Mouse (Mus musculus): ENCODE data around the gene Hgd. TPM values are rescaled to one million over a fixed set of nuclear protein-coding genes. Genes with fewer than 3 reads are reported as not detected.
A peak's percentile ranks its signal among the peaks of the same experiment; 100 is the strongest.

Hgd gene
- polyA plus RNA-seq, 1 experiment from 2014 or later = 0.32 TPM

DNA sequence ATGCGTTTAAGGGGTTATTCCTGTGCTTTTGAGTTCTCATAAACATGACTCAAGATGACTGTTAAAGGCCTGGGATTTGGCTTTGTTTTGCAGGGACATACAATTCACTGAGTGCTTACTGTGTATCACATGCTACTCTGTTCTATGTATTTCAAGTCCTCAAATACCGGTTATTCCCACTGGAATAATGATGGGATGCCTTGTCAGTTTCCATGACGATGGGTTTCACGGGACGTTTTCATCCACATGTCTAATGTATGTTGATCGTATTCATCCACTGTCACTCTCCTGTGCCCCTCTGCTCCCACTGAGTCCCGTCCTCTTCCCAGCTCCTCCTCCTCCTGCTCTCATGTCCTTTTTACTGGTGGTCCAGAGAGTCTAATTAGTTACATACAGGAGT is 76.8 kb downstream of the Hgd start:
- Histone ChIP-seq H3K4me3 (ENCODE audit: low read length) (no peak overlapping the region), H3K4me1 (ENCODE audit: control insufficient read depth, insufficient read depth, low read length) (peaks cover 12% of the 10 kb centered on the region), H3K4me2 (ENCODE audit: low read depth, low read length) (no peak overlapping the region), H3K9ac (ENCODE audit: low read length) (no peak overlapping the region), H3K27ac (ENCODE audit: low read length) (no peak overlapping the region), H3K27me3 (ENCODE audit: control insufficient read depth, insufficient read depth, low read length) (no peaks in the 10 kb centered on the region), H3K9me3 (replicated peaks; ENCODE audit: control insufficient read depth, low read length) (no peaks in the 10 kb centered on the region), H3K36me3 (ENCODE audit: control insufficient read depth, insufficient read depth) (no peaks in the 10 kb centered on the region)
- whole genome bisulfite sequencing = 81% methylated on average over 7 of the region's 7 CpGs
- ATAC-seq (replicated peaks; ENCODE audit: extremely low read depth, insufficient read depth, low FRiP score) = no peak

GRCm38 (mm10) chr16:37663643-37664459 is 83.9 kb downstream of the Hgd start:
- Histone ChIP-seq H3K9ac (ENCODE audit: low read length) (no peak overlapping the region), H3K36me3 (ENCODE audit: control insufficient read depth, insufficient read depth) (no peaks in the 10 kb centered on the region), H3K4me1 (ENCODE audit: control insufficient read depth, insufficient read depth, low read length) (no peaks in the 10 kb centered on the region), H3K4me3 (ENCODE audit: low read length) (no peak overlapping the region), H3K4me2 (ENCODE audit: low read depth, low read length) (no peak overlapping the region), H3K9me3 (replicated peaks; ENCODE audit: control insufficient read depth, low read length) (no peaks in the 10 kb centered on the region), H3K27me3 (ENCODE audit: control insufficient read depth, insufficient read depth, low read length) (no peaks in the 10 kb centered on the region), H3K27ac (ENCODE audit: low read length) (no peak overlapping the region)
- ATAC-seq (replicated peaks; ENCODE audit: extremely low read depth, insufficient read depth, low FRiP score) = no peak
- 61% methylated on average over 9 of the region's 9 CpGs for WGBS

- H3K9ac ChIP-seq (ENCODE audit: low read length) = no peak overlapping the region
- no peaks in the 10 kb centered on the region for H3K36me3 ChIP-seq (ENCODE audit: control insufficient read depth, insufficient read depth)
- no peak for ATAC-seq (replicated peaks; ENCODE audit: extremely low read depth, insufficient read depth, low FRiP score)
- no peak overlapping the region for H3K4me3 ChIP-seq (ENCODE audit: low read length)
- no peak overlapping the region for H3K4me2 ChIP-seq (ENCODE audit: low read depth, low read length)
- no peaks in the 10 kb centered on the region for H3K4me1 ChIP-seq (ENCODE audit: control insufficient read depth, insufficient read depth, low read length)
- H3K27ac ChIP-seq (ENCODE audit: low read length) = no peak overlapping the region
- no peaks in the 10 kb centered on the region for H3K27me3 ChIP-seq (ENCODE audit: control insufficient read depth, insufficient read depth, low read length)
- 49% methylated on average over 5 of the region's 5 CpGs for WGBS
- no peaks in the 10 kb centered on the region for H3K9me3 ChIP-seq (replicated peaks; ENCODE audit: control insufficient read depth, low read length)
These were observed 85.5 kb downstream of the Hgd start for GRCm38 (mm10) chr16:37665394-37665935.

DNA sequence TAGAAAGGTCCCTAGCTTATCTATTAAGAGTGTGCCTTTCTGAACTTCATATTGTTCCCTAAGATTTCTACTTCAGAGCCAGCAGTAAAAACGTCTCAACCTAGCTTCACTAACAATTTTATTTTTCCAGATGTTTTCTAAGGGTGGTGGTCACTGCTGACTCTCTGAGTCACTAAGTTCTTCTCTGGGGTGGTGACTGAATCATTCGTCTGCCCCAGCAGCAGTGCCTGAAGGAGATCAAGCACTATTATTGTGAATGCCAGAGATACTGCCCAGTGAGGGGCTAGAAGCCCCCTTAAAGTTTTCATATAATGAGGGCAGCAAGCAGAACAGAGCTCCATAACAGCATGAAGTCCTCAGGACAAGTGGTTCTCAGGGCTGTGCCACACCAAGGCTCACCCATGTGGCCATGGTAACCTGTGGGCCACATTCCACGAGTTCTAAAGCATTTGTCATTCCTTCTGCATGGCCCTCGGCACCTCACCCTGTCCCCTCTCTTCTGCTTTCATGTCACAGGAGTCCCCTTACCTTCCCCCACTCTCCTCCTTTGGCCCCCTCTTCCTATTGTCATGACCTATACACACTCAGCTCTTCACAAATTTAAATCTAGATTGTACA is 90.8 kb downstream of the Hgd start:
- H3K9ac ChIP-seq (ENCODE audit: low read length) = no peak overlapping the region
- no peak for ATAC-seq (replicated peaks; ENCODE audit: extremely low read depth, insufficient read depth, low FRiP score)

DNA sequence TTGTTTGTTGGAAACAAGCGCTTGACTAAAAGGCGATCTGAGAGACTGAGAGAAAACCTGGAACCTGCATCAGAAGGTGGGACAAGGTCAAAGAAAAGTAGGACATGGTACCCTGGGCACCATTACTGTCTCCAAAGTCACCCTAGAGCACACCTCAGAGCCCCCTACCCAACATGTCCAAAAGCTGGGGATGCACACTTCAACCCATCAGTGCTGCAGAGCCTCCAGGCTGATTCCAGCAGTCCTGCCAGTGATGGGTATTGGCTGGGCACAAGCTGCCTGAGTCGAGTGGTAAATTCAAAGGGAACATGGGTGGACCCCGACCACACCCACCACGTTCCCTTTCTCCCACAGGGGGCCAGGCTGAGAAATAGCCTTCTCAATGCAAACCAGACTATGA is 95.4 kb downstream of the Hgd start:
- H3K9me3 ChIP-seq (replicated peaks; ENCODE audit: control insufficient read depth, low read length) = peaks cover 4% of the 10 kb centered on the region; the same call in 1 of the 2 replicates
- no peak overlapping the region for H3K4me2 ChIP-seq (ENCODE audit: low read depth, low read length)
- 94% methylated on average over 5 of the region's 5 CpGs for WGBS
- H3K9ac ChIP-seq (ENCODE audit: low read length) = no peak overlapping the region
- H3K27ac ChIP-seq (ENCODE audit: low read length) = no peak overlapping the region
- no peak for ATAC-seq (replicated peaks; ENCODE audit: extremely low read depth, insufficient read depth, low FRiP score)
- H3K27me3 ChIP-seq (ENCODE audit: control insufficient read depth, insufficient read depth, low read length) = no peaks in the 10 kb centered on the region
- H3K36me3 ChIP-seq (ENCODE audit: control insufficient read depth, insufficient read depth) = no peaks in the 10 kb centered on the region
- no peak overlapping the region for H3K4me3 ChIP-seq (ENCODE audit: low read length)
- no peaks in the 10 kb centered on the region for H3K4me1 ChIP-seq (ENCODE audit: control insufficient read depth, insufficient read depth, low read length)

More for the DNA sequence above, 90.8 kb downstream of the Hgd start:
- no peak overlapping the region for H3K27ac ChIP-seq (ENCODE audit: low read length)
- H3K4me2 ChIP-seq (ENCODE audit: low read depth, low read length) = no peak overlapping the region
- no peaks in the 10 kb centered on the region for H3K4me1 ChIP-seq (ENCODE audit: control insufficient read depth, insufficient read depth, low read length)
- H3K4me3 ChIP-seq (ENCODE audit: low read length) = no peak overlapping the region
- H3K36me3 ChIP-seq (ENCODE audit: control insufficient read depth, insufficient read depth) = no peaks in the 10 kb centered on the region
- peaks cover 4% of the 10 kb centered on the region; the same call in 1 of the 2 replicates for H3K9me3 ChIP-seq (replicated peaks; ENCODE audit: control insufficient read depth, low read length)
- WGBS = 19% methylated on average over 4 of the region's 4 CpGs
- no peaks in the 10 kb centered on the region for H3K27me3 ChIP-seq (ENCODE audit: control insufficient read depth, insufficient read depth, low read length)

DNA sequence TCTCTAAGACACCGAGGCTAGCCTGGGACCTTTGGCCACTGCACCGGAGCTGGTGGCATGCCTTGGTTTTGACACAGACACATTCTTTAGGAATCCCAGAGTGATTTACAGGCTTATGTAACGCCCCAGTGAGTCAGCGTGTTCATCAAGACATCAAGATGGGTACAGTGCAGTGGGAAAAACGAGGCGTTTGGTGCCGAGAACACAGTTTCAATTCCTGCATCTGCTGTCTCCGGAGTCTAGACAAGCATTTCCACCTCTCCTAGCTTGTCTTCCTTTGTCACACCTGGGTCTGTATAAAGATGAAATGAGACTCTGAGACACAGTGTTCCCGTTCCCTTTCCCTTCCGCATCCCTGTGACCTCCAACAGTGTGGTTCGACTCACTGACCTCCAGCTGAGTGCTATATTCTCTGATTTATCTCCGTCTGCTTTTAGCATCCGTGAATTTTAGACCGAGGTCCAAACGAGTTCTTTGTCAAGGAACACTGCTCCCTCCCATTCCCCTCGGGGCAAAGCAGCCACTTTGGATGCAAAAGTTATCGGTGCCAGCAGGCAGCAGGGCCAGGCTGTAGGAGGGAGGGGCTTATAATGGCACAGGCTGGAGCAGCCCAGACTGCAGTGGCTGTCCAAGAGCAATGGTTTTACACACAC is 96.2 kb downstream of the Hgd start:
- Histone ChIP-seq H3K4me2 (ENCODE audit: low read depth, low read length) (peak overlapping the region; percentile 50), H3K9me3 (replicated peaks; ENCODE audit: control insufficient read depth, low read length) (peaks cover 4% of the 10 kb centered on the region; the same call in 1 of the 2 replicates), H3K9ac (ENCODE audit: low read length) (peak overlapping the region; percentile 34; the same call in 1 of the 2 replicates), H3K36me3 (ENCODE audit: control insufficient read depth, insufficient read depth) (no peaks in the 10 kb centered on the region), H3K4me1 (ENCODE audit: control insufficient read depth, insufficient read depth, low read length) (no peaks in the 10 kb centered on the region), H3K27me3 (ENCODE audit: control insufficient read depth, insufficient read depth, low read length) (no peaks in the 10 kb centered on the region), H3K4me3 (ENCODE audit: low read length) (peak overlapping the region; percentile 24), H3K27ac (ENCODE audit: low read length) (no peak overlapping the region)
- no peak for ATAC-seq (replicated peaks; ENCODE audit: extremely low read depth, insufficient read depth, low FRiP score)
- WGBS = 51% methylated on average over 17 of the region's 17 CpGs

DNA sequence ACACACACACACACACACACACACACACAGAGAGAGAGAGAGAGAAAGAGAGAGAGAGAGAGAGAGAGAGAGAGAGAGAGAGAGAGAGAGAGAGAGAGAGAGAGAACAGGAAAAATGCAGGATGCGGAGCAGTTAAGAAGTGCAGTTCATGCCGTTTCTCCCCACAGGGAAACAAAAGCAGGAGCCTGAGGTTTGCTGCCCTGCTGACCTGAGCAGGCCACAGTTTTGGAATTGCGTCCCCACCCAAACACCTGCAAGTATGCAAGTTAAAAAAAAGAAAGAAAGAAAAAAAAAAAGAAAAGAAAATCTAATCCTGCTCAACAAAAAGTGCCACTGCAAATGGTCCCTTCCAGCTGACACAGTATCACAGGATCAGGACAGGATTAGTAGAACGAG is 96.7 kb downstream of the Hgd start:
- Histone ChIP-seq H3K4me2 (ENCODE audit: low read depth, low read length) (peak overlapping the region; percentile 50), H3K4me3 (ENCODE audit: low read length) (no peak overlapping the region), H3K4me1 (ENCODE audit: control insufficient read depth, insufficient read depth, low read length) (no peaks in the 10 kb centered on the region), H3K9me3 (replicated peaks; ENCODE audit: control insufficient read depth, low read length) (peaks cover 4% of the 10 kb centered on the region; the same call in 1 of the 2 replicates), H3K9ac (ENCODE audit: low read length) (no peak overlapping the region), H3K36me3 (ENCODE audit: control insufficient read depth, insufficient read depth) (no peaks in the 10 kb centered on the region), H3K27ac (ENCODE audit: low read length) (no peak overlapping the region), H3K27me3 (ENCODE audit: control insufficient read depth, insufficient read depth, low read length) (no peaks in the 10 kb centered on the region)
- WGBS = 49% methylated on average over 4 of the region's 4 CpGs
- no peak for ATAC-seq (replicated peaks; ENCODE audit: extremely low read depth, insufficient read depth, low FRiP score)

DNA sequence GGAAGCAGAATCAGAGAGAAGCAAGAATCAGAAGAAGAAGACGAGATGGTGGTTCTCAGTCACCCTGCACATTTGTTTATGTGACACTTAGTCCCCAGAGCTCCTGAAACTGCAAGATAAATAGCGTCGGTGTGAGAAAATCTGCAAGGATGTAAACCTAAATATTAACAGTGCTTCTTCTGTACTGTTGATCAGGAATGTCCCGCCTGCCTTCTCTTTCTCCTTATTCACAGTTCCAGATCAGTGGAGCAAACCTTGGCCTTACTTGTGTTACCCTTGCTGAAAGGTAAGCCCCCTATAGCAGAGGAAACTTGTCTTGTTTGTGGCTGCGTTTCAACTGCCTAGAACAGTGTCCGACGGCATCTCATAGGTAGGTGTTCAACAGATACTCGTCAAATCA is 97.6 kb downstream of the Hgd start:
- Histone ChIP-seq H3K9me3 (replicated peaks; ENCODE audit: control insufficient read depth, low read length) (peaks cover 4% of the 10 kb centered on the region; the same call in 1 of the 2 replicates), H3K4me3 (ENCODE audit: low read length) (no peak overlapping the region), H3K9ac (ENCODE audit: low read length) (no peak overlapping the region), H3K27ac (ENCODE audit: low read length) (no peak overlapping the region), H3K4me2 (ENCODE audit: low read depth, low read length) (no peak overlapping the region), H3K36me3 (ENCODE audit: control insufficient read depth, insufficient read depth) (no peaks in the 10 kb centered on the region), H3K4me1 (ENCODE audit: control insufficient read depth, insufficient read depth, low read length) (peaks cover 6% of the 10 kb centered on the region; the same call in 1 of the 2 replicates), H3K27me3 (ENCODE audit: control insufficient read depth, insufficient read depth, low read length) (no peaks in the 10 kb centered on the region)
- 84% methylated on average over 8 of the region's 8 CpGs for WGBS
- ATAC-seq (replicated peaks; ENCODE audit: extremely low read depth, insufficient read depth, low FRiP score) = no peak
